Mouse (Mus musculus) heart, adult 9 months (tissue): ENCODE data around the gene Olfr772.
"Not testable (repeated sequence)": the region's sequence is repeated elsewhere in the genome, so short reads cannot be mapped to it uniquely, and the experiment has no call there.

Source experiments
- DNase-seq, 2 experiments: peaks; one replicate each; pipeline ENCODE4 v3.0.0; 2022; ENCODE audit warnings: low spot score in 2 of 2

Olfr772 gene

GRCm38 (mm10) chr10:129177821-129178220, at the start of gene Olfr772:
Olfr772 (minus strand) TSS chr10:129177921.
- DNase-seq: not testable (repeated sequence)

- DNase-seq: not testable (repeated sequence)
Measured at GRCm38 (mm10) chr10:129187319-129187718, 9.6 kb upstream of the Olfr772 start, which contains the start of gene Olfr773. Olfr773 (minus strand) TSS chr10:129187419.

GRCm38 (mm10) chr10:129164651-129165050, 13.1 kb downstream of the Olfr772 start, which contains the start of gene Olfr771:
Olfr771 (minus strand) TSS chr10:129164751.
- DNase-seq: no peak

GRCm38 (mm10) chr10:129138898-129139297, 38.8 kb downstream of the Olfr772 start, which contains the start of gene Olfr770:
Olfr770 (minus strand) TSS chr10:129138998.
- DNase-seq: no peak
